Mouse (Mus musculus) forelimb bud, embryonic 11.5 days (tissue): ENCODE measurements at regions not wholly inside any gene's neighbourhood (a gene's known extent, or its start where the extent isn't known, plus 50 kb on each side); places are given as distances from the start of the nearest gene placed in this dataset.

Experiments used
- DNase-seq: peaks from one replicate; pipeline ENCODE4 v3.0.0-alpha.2; 2012; ENCODE audit warnings: low read depth, low spot score

- no peak for DNase-seq
Observed at GRCm38 (mm10) chr16:54770871-54771270, 526.9 kb downstream of the Zpld1 start.

GRCm38 (mm10) chr16:54744188-54744587, 553.6 kb downstream of the Zpld1 start:
- no peak for DNase-seq

- DNase-seq, result no peak
Observed at GRCm38 (mm10) chr16:54733516-54733915, 564.3 kb downstream of the Zpld1 start.

- DNase-seq, result no peak
Observed at GRCm38 (mm10) chr16:54707880-54708279, 589.9 kb downstream of the Zpld1 start.

- peak; percentile 3 for DNase-seq
Observed at GRCm38 (mm10) chr16:54682815-54683214, 615.0 kb downstream of the Zpld1 start.

- no peak for DNase-seq
Observed at GRCm38 (mm10) chr16:54648728-54649525, 648.9 kb downstream of the Zpld1 start.

GRCm38 (mm10) chr16:54647821-54648220, 650.0 kb downstream of the Zpld1 start:
- DNase-seq, result no peak

- no peak for DNase-seq
Observed at GRCm38 (mm10) chr16:54646252-54646651, 651.5 kb downstream of the Zpld1 start.

GRCm38 (mm10) chr16:54629183-54629582, 668.6 kb downstream of the Zpld1 start:
- DNase-seq, result no peak

GRCm38 (mm10) chr16:54592643-54593042, 705.1 kb downstream of the Zpld1 start:
- no peak for DNase-seq
